Mouse (Mus musculus): ENCODE measurements around the gene Cs.
"Not testable (repeated sequence)": the region's sequence is repeated elsewhere in the genome, so short reads cannot be mapped to it uniquely, and the experiment has no call there.

Cs gene

GRCm38 (mm10) chr10:128332358-128333249 is 4.9 kb upstream of the Cs start:
- not testable (repeated sequence) for DNase-seq (ENCODE audit: extremely low spot score, low read depth, low spot score)

- DNase-seq (ENCODE audit: extremely low spot score, low read depth, low spot score) = peak; percentile 60
These were observed 2.0 kb upstream of the Cs start for GRCm38 (mm10) chr10:128335582-128335981.

GRCm38 (mm10) chr10:128336195-128336594 is 1.3 kb upstream of the Cs start:
- DNase-seq (ENCODE audit: extremely low spot score, low read depth, low spot score) = no peak

- DNase-seq (ENCODE audit: extremely low spot score, low read depth, low spot score) = no peak
These were observed 937 bp upstream of the Cs start for GRCm38 (mm10) chr10:128336597-128336996.

- DNase-seq (ENCODE audit: extremely low spot score, low read depth, low spot score) = no peak
These were observed 881 bp downstream of the Cs start for GRCm38 (mm10) chr10:128338415-128338814.

- no peak for DNase-seq (ENCODE audit: extremely low spot score, low read depth, low spot score)
These were observed 1.4 kb downstream of the Cs start for GRCm38 (mm10) chr10:128338948-128339347.

- no peak for DNase-seq (ENCODE audit: extremely low spot score, low read depth, low spot score)
These were observed 2.7 kb downstream of the Cs start for GRCm38 (mm10) chr10:128340257-128340656.

GRCm38 (mm10) chr10:128343436-128343835 is 5.9 kb downstream of the Cs start:
- no peak for DNase-seq (ENCODE audit: extremely low spot score, low read depth, low spot score)

GRCm38 (mm10) chr10:128344568-128345275 is 7.2 kb downstream of the Cs start:
- DNase-seq (ENCODE audit: extremely low spot score, low read depth, low spot score) = no peak

GRCm38 (mm10) chr10:128347541-128347940 is 10.0 kb downstream of the Cs start:
- no peak for DNase-seq (ENCODE audit: extremely low spot score, low read depth, low spot score)

- DNase-seq (ENCODE audit: extremely low spot score, low read depth, low spot score) = no peak
These were observed 21.3 kb downstream of the Cs start for GRCm38 (mm10) chr10:128358796-128359195.

GRCm38 (mm10) chr10:128359226-128359625 is 21.7 kb downstream of the Cs start:
- DNase-seq (ENCODE audit: extremely low spot score, low read depth, low spot score) = no peak

- DNase-seq (ENCODE audit: extremely low spot score, low read depth, low spot score) = no peak
These were observed 24.3 kb downstream of the Cs start for GRCm38 (mm10) chr10:128361836-128362235.

- no peak for DNase-seq (ENCODE audit: extremely low spot score, low read depth, low spot score)
These were observed 25.0 kb downstream of the Cs start for GRCm38 (mm10) chr10:128362568-128362967.

GRCm38 (mm10) chr10:128367899-128368401 is 30.4 kb downstream of the Cs start:
- DNase-seq (ENCODE audit: extremely low spot score, low read depth, low spot score) = no peak

GRCm38 (mm10) chr10:128368402-128369217 is 31.1 kb downstream of the Cs start, which contains the start of gene Coq10a:
Gene Coq10a, minus strand, starts transcription at chr10:128368997.
- peak; percentile 53 for DNase-seq (ENCODE audit: extremely low spot score, low read depth, low spot score)

GRCm38 (mm10) chr10:128369218-128369543 is 31.6 kb downstream of the Cs start:
- no peak for DNase-seq (ENCODE audit: extremely low spot score, low read depth, low spot score)

GRCm38 (mm10) chr10:128369599-128369998 is 32.1 kb downstream of the Cs start:
- no peak for DNase-seq (ENCODE audit: extremely low spot score, low read depth, low spot score)

- DNase-seq (ENCODE audit: extremely low spot score, low read depth, low spot score) = no peak
These were observed 32.5 kb downstream of the Cs start for GRCm38 (mm10) chr10:128370021-128370420.

- DNase-seq (ENCODE audit: extremely low spot score, low read depth, low spot score) = no peak
These were observed 33.1 kb downstream of the Cs start for GRCm38 (mm10) chr10:128370601-128371000.

GRCm38 (mm10) chr10:128372142-128372541 is 34.6 kb downstream of the Cs start:
- no peak for DNase-seq (ENCODE audit: extremely low spot score, low read depth, low spot score)

Data from hindlimb bud, embryonic 11.5 days (tissue).